Mouse (Mus musculus) G1E (cell line): ENCODE results near the gene Rps6ka1.

Experiments used
- CTCF ChIP-seq: IDR thresholded peaks from 2 replicates; pipeline ENCODE4 v1.5.1; 2012; ENCODE audit warnings: low read depth, low read length, inconsistent platforms, mixed read lengths
- GATA1 ChIP-seq: IDR thresholded peaks from 2 replicates; pipeline ENCODE4 v1.6.1; 2012; ENCODE audit warnings: borderline replicate concordance, low read length, inconsistent platforms, mixed read lengths
- GATA2 ChIP-seq: IDR thresholded peaks from 2 replicates; pipeline ENCODE4 v1.6.1; 2012; ENCODE audit warnings: low read depth, low read length, inconsistent platforms, borderline replicate concordance
- POLR2AphosphoS5 ChIP-seq: IDR thresholded peaks from 2 replicates; pipeline ENCODE4 v1.6.1; 2012; ENCODE audit warnings: low read depth, low read length, inconsistent platforms; ENCODE audit not compliant: insufficient replicate concordance
- TAL1 ChIP-seq: conservative IDR thresholded peaks from 2 replicates; pipeline ENCODE4 v1.6.1; 2012; ENCODE audit warnings: low read depth, low read length, inconsistent platforms, mixed read lengths

DNA sequence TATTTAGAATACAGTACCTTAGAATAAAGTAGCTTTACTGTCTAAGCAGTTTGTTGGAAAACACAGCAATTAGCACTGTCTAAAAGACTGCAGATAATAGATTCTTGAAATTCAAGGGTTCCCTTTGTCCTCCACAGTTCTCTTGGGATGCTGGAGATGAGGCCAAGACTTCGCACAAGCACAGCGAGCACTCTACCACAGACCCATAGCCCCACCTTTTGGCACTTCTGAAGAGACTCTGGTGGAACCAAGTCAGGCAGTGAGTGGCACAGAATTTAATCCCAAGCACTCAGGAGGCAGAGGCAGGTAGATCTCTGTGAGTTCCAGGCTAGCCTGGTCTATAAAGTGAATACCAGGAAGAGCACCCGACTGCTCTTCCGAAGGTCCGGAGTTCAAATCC is 70.2 kb downstream of the Rps6ka1 start:
- no peak for TF ChIP-seq CTCF
- no peak for TF ChIP-seq GATA1
- no peak for TF ChIP-seq TAL1
- no peak for TF ChIP-seq GATA2
- no peak for TF ChIP-seq POLR2AphosphoS5
